Mouse (Mus musculus) v-Abl transformed pro-B cells (cell line): ENCODE measurements around the gene Paqr8.

Experiments
- in situ Hi-C, 2 experiments: fragments of 400-800 bp; cut with MboI; formaldehyde crosslinking; loops; one replicate each; pipeline ENCODE4 v1.15.1; 2025; ENCODE audit not compliant: unreplicated experiment in 2 of 2

Paqr8 gene

GRCm38 (mm10) chr1:20951300-20951763 is 60.9 kb downstream of the Paqr8 start, which contains the start of gene Efhc1:
Efhc1 (plus strand) TSS chr1:20951626.
- in situ Hi-C loops = no loop called here

- in situ Hi-C loops = no loop called here
These were observed 61.4 kb downstream of the Paqr8 start for GRCm38 (mm10) chr1:20951799-20952198.

GRCm38 (mm10) chr1:20954876-20955275 is 64.5 kb downstream of the Paqr8 start:
- in situ Hi-C loops = no loop called here

GRCm38 (mm10) chr1:20969642-20970041 is 79.2 kb downstream of the Paqr8 start:
- in situ Hi-C loops = no loop called here

GRCm38 (mm10) chr1:20973389-20973788 is 83.0 kb downstream of the Paqr8 start:
- in situ Hi-C loops = no loop called here

GRCm38 (mm10) chr1:20974341-20975135 is 84.1 kb downstream of the Paqr8 start:
- in situ Hi-C loops = no loop called here

GRCm38 (mm10) chr1:20980553-20980952 is 90.1 kb downstream of the Paqr8 start:
- in situ Hi-C loops = no loop called here

- in situ Hi-C loops = no loop called here
These were observed 91.4 kb downstream of the Paqr8 start for GRCm38 (mm10) chr1:20981764-20982163.

- in situ Hi-C loops = no loop called here
These were observed 93.7 kb downstream of the Paqr8 start for GRCm38 (mm10) chr1:20984103-20984502.

GRCm38 (mm10) chr1:20984582-20984981 is 94.2 kb downstream of the Paqr8 start:
- in situ Hi-C loops = no loop called here

- in situ Hi-C loops = no loop called here
These were observed 96.1 kb downstream of the Paqr8 start for GRCm38 (mm10) chr1:20986378-20987056.
